Mouse (Mus musculus) ES-E14 (cell line): Measurements from ENCODE around the gene Bckdk.

Experiments
- CHD2 ChIP-seq: IDR thresholded peaks from 2 replicates; pipeline ENCODE4 v1.6.1; 2014; ENCODE audit warnings: mild to moderate bottlenecking, low read depth, low read length, inconsistent platforms
- HCFC1 ChIP-seq: IDR thresholded peaks from 2 replicates; pipeline ENCODE4 v1.6.1; 2012; ENCODE audit warnings: low read length, inconsistent platforms, borderline replicate concordance; ENCODE audit not compliant: insufficient read depth
- ZC3H11A ChIP-seq: IDR thresholded peaks from 2 replicates; pipeline ENCODE4 v1.6.1; 2012; ENCODE audit warnings: low read depth, mild to moderate bottlenecking, inconsistent platforms, low read length, borderline replicate concordance
- ZNF384 ChIP-seq: IDR thresholded peaks from 2 replicates; pipeline ENCODE4 v1.6.1; 2012; ENCODE audit warnings: low read depth, low read length, inconsistent platforms

GRCm38 (mm10) chr7:127959364-127959763 lies 55.5 kb downstream of the Bckdk start:
- TF ChIP-seq ZNF384 (no peak), CHD2 (no peak), ZC3H11A (no peak), HCFC1 (no peak)
